Mouse (Mus musculus) lung, postnatal 0 days (tissue): ENCODE results near the gene Slc25a5. TPM values are rescaled to one million over a fixed set of nuclear protein-coding genes. Genes with fewer than 3 reads are reported as not detected.
A peak's percentile ranks its signal among the peaks of the same experiment; 100 is the strongest.

Experiments
- ATAC-seq: fragments of 200-750 bp; cut with Nextera tagmentation; 2 replicates; pipeline ENCODE4 v1.8.0; 2017; ENCODE audit warnings: moderate library complexity
- DNase-seq: peaks from one replicate; pipeline ENCODE4 v3.0.0-alpha.2; 2016; ENCODE audit warnings: low spot score
- H3K27ac ChIP-seq: fragments of 300-500 bp; sonication (generic); 2 replicates; pipeline ENCODE4 v1.5.1; 2014; ENCODE audit warnings: antibody characterized with exemption, mild to moderate bottlenecking, low read length, mixed read lengths
- H3K27me3 ChIP-seq: fragments of 300-500 bp; sonication (generic); replicated peaks from 2 replicates; pipeline ENCODE4 v1.6.1; 2014; ENCODE audit warnings: low read length, mixed read lengths; ENCODE audit not compliant: insufficient read depth
- H3K36me3 ChIP-seq: fragments of 300-500 bp; sonication (generic); 2 replicates; pipeline ENCODE4 v1.6.1; 2014; ENCODE audit warnings: low read length, mixed read lengths; ENCODE audit not compliant: insufficient read depth
- H3K4me1 ChIP-seq: fragments of 300-500 bp; sonication (generic); 2 replicates; pipeline ENCODE4 v1.6.1; 2014; ENCODE audit warnings: antibody characterized with exemption, low read depth, low read length, mixed read lengths; ENCODE audit not compliant: insufficient read depth
- H3K4me2 ChIP-seq: fragments of 300-500 bp; sonication (generic); replicated peaks from 2 replicates; pipeline ENCODE4 v1.6.1; 2014; ENCODE audit warnings: low read depth, mild to moderate bottlenecking, low read length, moderate library complexity, mixed read lengths
- H3K4me3 ChIP-seq: fragments of 300-500 bp; sonication (generic); 2 replicates; pipeline ENCODE4 v1.5.1; 2014; ENCODE audit warnings: low read depth, low read length
- H3K9ac ChIP-seq: fragments of 300-500 bp; sonication (generic); replicated peaks from 2 replicates; pipeline ENCODE4 v1.6.1; 2014; ENCODE audit warnings: low read depth, mild to moderate bottlenecking
- H3K9me3 ChIP-seq: fragments of 300-500 bp; sonication (generic); 2 replicates; pipeline ENCODE4 v1.6.1; 2016; ENCODE audit warnings: low read length, mixed read lengths
- CTCF ChIP-seq: IDR thresholded peaks from 2 replicates; pipeline ENCODE4 v1.5.1; 2016; ENCODE audit warnings: antibody characterized with exemption, mild to moderate bottlenecking
- EP300 ChIP-seq: IDR thresholded peaks from 2 replicates; pipeline ENCODE4 v1.6.1; 2016; ENCODE audit warnings: antibody characterized with exemption, mild to moderate bottlenecking, control low read depth
- WGBS: fragments of 180-500 bp; shearing (Covaris S2); extraction: QIAGEN DNeasy Blood & Tissue Kit; methylation state at CpG from one replicate; pipeline ENCODE4 v1.1.7; 2014; 5-methylcytosine and 5-hydroxymethylcytosine counted together
- polyA plus RNA-seq: library from polyadenylated mRNA; unstranded; fragments of >200 nt; fragmentation: Nextera tagmentation; extraction: Ambion mirVana; gene quantifications from 2 replicates; pipeline ENCODE4 v1.2.1, GENCODE M21; 2015

Gene Slc25a5
- polyA plus RNA-seq, 1 experiment from 2014 or later = 678 TPM

DNA sequence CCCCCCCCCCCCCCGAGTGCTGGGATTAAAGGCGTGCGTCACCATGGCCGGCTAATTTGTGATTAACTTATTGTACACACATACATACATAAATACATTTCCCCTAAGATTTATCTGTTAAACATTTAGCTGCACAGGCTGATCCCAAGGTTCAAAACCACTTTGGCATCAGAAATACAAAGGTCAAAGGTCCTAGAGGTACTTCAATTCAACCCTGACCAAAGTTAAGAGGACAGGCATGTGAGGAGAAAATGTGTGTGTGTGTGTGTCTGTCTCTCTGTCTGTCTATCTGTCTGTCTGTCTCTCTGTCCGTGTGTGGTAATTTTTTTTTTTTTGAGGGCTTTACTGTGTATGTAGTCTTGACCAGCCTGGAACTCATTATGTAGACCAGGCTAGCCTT, 31.4 kb downstream of the Slc25a5 start:
- Histone ChIP-seq H3K27ac (no peak overlapping the region), H3K4me2 (no peak overlapping the region), H3K27me3 (no peaks in the 10 kb centered on the region), H3K4me1 (no peaks in the 10 kb centered on the region), H3K9ac (no peak overlapping the region), H3K4me3 (no peak overlapping the region), H3K9me3 (no peaks in the 10 kb centered on the region), H3K36me3 (no peaks in the 10 kb centered on the region)
- ATAC-seq (no peak), DNase-seq (no peak)
- TF ChIP-seq CTCF = no peak
- TF ChIP-seq EP300 = no peak
- 82% methylated on average over 2 of the region's 5 CpGs for WGBS

DNA sequence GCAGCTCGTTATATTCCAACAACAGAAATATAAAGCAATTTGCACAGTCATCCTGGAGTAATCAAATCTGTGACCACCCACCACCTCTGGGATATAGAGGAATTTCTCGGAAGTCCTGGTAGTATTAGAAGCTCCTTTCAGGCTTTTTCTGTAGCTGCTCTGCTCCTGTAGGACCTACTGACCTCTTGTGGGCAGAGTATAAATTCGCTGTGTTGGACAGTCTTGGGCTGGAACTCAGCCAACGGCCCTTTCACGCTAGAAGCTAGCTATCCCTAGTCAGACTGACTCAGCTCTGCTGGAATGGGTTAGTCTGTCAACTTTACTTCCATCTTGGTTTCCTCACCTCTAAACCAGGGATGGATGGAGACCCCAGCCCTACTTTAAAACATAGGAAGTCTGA, 34.8 kb downstream of the Slc25a5 start:
- peak; percentile 56 for ATAC-seq
- DNase-seq = peak; percentile 75

DNA sequence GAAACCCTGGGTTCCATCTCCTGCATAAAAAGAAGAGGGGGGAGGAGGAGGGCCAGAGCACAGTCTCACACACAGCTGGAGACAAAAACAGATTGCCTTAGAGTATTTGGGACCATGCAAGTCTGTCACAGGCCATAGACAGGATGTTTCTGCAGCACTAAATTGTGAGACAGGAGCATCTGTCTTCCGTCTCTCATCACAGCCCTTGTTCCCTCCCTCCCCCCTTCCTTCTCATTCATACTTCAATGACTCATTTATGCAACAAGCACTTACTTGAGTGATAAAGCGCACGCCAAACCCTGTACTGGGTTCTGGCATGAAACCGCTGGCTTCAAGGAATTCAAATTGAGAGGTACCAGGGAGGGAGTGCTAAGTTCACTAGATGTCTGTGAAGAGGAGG, 36.2 kb downstream of the Slc25a5 start:
- Histone ChIP-seq H3K4me2 (no peak overlapping the region), H3K9ac (no peak overlapping the region), H3K9me3 (no peaks in the 10 kb centered on the region), H3K27me3 (no peaks in the 10 kb centered on the region), H3K4me3 (no peak overlapping the region), H3K36me3 (no peaks in the 10 kb centered on the region), H3K27ac (no peak overlapping the region), H3K4me1 (no peaks in the 10 kb centered on the region)
- ATAC-seq (peak; percentile 84), DNase-seq (peak; percentile 82)
- WGBS = 33% methylated on average over 4 of the region's 4 CpGs
- no peak for TF ChIP-seq EP300
- TF ChIP-seq CTCF = no peak

More for the DNA sequence above, 34.8 kb downstream of the Slc25a5 start:
- no peak overlapping the region for H3K27ac ChIP-seq
- H3K27me3 ChIP-seq = no peaks in the 10 kb centered on the region
- no peaks in the 10 kb centered on the region for H3K36me3 ChIP-seq
- WGBS = 27% methylated on average over 5 of the region's 5 CpGs
- no peak overlapping the region for H3K9ac ChIP-seq
- TF ChIP-seq CTCF = peak; percentile 61
- no peak for TF ChIP-seq EP300
- H3K9me3 ChIP-seq = no peaks in the 10 kb centered on the region
- no peaks in the 10 kb centered on the region for H3K4me1 ChIP-seq
- no peak overlapping the region for H3K4me2 ChIP-seq
- no peak overlapping the region for H3K4me3 ChIP-seq

DNA sequence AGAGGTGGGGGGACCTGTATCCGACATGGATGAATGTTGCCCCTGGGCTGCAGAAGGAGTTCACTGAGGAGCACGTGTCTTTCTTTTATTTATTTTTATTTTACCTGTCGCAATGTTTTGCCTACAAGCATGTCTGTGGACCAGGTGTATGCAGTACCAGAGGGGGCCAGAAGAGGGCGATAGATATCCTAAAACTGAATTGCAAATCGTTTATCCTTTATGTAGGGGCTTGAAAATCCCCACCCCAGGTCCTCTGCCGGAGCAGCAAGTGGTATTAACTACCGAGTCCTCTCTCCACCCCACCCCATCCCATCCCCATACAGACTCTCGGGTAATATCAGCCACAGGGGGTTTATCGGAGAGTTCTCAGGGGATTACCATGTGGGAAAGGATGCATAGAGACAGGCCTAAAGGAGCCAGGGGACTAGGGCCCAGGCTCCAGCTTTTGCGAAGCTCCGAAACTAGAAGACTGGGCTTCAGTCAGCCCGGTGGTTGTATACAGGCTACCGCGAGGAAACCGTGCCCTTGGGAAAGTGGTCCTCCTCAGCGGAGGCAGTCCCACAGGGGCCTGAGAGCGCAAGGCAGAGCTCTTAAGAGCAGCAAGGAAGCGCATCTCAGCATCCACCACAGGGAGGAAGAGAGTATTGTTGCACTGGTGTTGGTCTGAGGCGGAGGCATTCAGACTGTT, 38.1 kb downstream of the Slc25a5 start:
- Histone ChIP-seq H3K4me2 (no peak overlapping the region), H3K9ac (no peak overlapping the region), H3K36me3 (no peaks in the 10 kb centered on the region), H3K27ac (no peak overlapping the region), H3K9me3 (no peaks in the 10 kb centered on the region), H3K27me3 (no peaks in the 10 kb centered on the region), H3K4me3 (no peak overlapping the region), H3K4me1 (no peaks in the 10 kb centered on the region)
- 27% methylated on average over 19 of the region's 19 CpGs for WGBS
- ATAC-seq (peak; percentile 13; the same call in 1 of the 2 replicates), DNase-seq (peak; percentile 40)
- peak; percentile 73 for TF ChIP-seq CTCF
- TF ChIP-seq EP300 = no peak

DNA sequence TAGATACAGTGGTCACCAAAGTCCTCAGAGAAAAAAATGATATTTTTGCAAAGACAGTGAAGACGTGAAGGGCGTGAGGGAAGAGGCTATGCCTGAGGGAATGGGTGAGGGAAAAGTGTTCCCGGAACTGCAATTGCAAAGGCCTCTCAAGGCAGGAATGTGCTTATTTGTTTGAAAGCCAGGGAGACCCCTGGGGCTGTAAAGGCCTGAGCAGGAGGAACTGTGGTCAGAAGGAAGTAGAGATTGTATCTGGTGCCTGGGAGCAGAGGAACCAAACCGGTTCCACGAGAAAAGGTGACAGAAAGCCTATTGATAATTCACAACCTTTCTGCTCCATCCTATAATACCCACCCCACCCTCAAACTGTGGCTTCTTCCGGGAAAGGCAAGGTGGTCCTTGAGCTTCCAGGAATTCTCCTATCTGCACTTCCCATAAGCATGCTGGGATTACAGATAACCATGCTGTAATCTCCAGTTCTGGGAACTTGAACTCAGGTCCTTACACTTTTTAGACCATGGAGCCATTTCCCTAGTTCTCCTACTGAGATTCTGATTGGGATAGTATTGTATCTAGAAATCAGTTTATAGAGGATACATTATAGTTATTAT, 41.7 kb downstream of the Slc25a5 start:
- Histone ChIP-seq H3K27me3 (no peaks in the 10 kb centered on the region), H3K27ac (no peak overlapping the region), H3K9ac (no peak overlapping the region), H3K9me3 (no peaks in the 10 kb centered on the region), H3K4me2 (no peak overlapping the region), H3K4me1 (no peaks in the 10 kb centered on the region), H3K4me3 (no peak overlapping the region), H3K36me3 (no peaks in the 10 kb centered on the region)
- DNase-seq = no peak
- ATAC-seq = no peak
- TF ChIP-seq CTCF (no peak), EP300 (no peak)
- WGBS = 59% methylated on average over 6 of the region's 6 CpGs

DNA sequence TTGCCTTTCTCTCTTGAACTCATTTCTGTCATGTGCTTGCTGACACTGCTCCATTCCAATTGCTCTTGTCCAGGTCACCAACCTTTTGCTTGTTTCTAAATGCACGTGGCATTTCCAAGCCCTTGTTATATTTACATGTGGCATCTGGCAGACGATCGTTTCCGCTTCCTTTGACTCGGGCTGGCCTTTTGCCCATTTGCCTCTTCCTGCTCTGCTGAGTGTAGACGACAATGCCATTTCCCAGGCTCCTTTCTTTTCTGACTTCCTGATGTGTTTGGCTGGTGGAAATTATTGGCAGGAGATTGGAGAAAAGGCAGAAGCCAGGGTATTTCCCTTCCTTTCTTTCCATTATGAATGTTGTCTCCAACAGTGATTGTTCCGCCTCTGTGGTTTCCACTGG, 43.9 kb downstream of the Slc25a5 start:
- no peaks in the 10 kb centered on the region for H3K9me3 ChIP-seq
- TF ChIP-seq CTCF (no peak), EP300 (peak; percentile 82)
- ATAC-seq = peak; percentile 66
- no peak overlapping the region for H3K9ac ChIP-seq
- 34% methylated on average over 7 of the region's 7 CpGs for WGBS
- no peaks in the 10 kb centered on the region for H3K36me3 ChIP-seq
- no peak overlapping the region for H3K27ac ChIP-seq
- no peak overlapping the region for H3K4me2 ChIP-seq
- peak; percentile 59 for DNase-seq
- no peaks in the 10 kb centered on the region for H3K27me3 ChIP-seq
- no peak overlapping the region for H3K4me3 ChIP-seq
- no peaks in the 10 kb centered on the region for H3K4me1 ChIP-seq
